Mouse (Mus musculus): ENCODE measurements around the gene Trim63. TPM values are rescaled to one million over a fixed set of nuclear protein-coding genes. Genes with fewer than 3 reads are reported as not detected.

Trim63 gene
- polyA plus RNA-seq, 1 experiment: not detected

DNA sequence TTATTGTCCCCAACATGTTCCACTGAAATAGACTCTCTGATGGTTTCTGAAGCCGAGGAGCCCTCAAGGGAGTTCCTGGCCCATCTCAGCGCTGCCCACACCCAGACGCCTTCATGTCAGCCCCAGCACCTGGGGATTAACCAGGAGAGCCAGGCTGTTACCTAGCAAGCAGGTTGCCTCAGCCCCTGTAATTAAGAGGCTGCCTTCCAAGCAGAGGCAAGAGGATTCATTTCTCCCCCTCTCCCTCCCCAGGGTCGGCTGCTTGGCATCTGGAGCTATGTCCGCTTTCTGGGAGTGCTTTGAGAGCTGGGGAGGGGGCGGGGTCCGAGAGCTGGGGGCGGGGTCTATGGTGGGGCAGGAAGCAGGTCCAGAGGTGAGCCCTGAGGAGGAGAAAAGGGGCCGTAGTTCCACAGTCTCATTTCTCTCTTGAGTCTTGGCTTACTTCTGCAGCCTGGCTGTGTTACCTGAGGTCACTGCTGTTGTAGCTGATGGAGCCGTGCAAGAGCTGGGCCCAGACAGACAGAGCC lies 63.2 kb downstream of the Trim63 start:
- TF ChIP-seq CTCF (IDR thresholded peaks at IDR 0.05; ENCODE audit: borderline replicate concordance, insufficient read depth, low read length) (no peak), POLR2A (IDR thresholded peaks at IDR 0.05; ENCODE audit: low read depth, low read length) (no peak)
- Histone ChIP-seq H3K27ac (ENCODE audit: insufficient read depth, low read length) (no peak overlapping the region), H3K4me3 (ENCODE audit: insufficient read depth, low read length) (no peak overlapping the region), H3K4me1 (ENCODE audit: control insufficient read depth, insufficient read depth, low read length) (no peaks in the 10 kb centered on the region)

Other genes with a start within 250 kb of the Trim63 start
- gene Cd52, start 220.0 kb upstream of the Trim63 start, polyA plus RNA-seq (2011; ENCODE audit: insufficient read length, low read depth, missing spikeins): 1.0 and 6.0 TPM in 2 replicates
- 2.6 TPM in 2 replicates for gene Ubxn11, start 212.6 kb upstream of the Trim63 start, polyA plus RNA-seq (2011; ENCODE audit: insufficient read length, low read depth, missing spikeins)
- gene Sh3bgrl3, start 186.3 kb upstream of the Trim63 start, polyA plus RNA-seq (2011; ENCODE audit: insufficient read length, low read depth, missing spikeins): 317 and 335 TPM in 2 replicates
- gene Cep85, start 128.0 kb upstream of the Trim63 start, polyA plus RNA-seq (2011; ENCODE audit: insufficient read length, low read depth, missing spikeins): 17.4 and 22.1 TPM in 2 replicates
- gene Gm7534, start 112.1 kb upstream of the Trim63 start, polyA plus RNA-seq (2011; ENCODE audit: insufficient read length, low read depth, missing spikeins): not detected in 2 replicates
- gene Catsper4, start 87.7 kb upstream of the Trim63 start, polyA plus RNA-seq (2011; ENCODE audit: insufficient read length, low read depth, missing spikeins): not detected in 2 replicates
- 0.42 TPM in 1 of 2 replicates, not detected in the other for gene Cnksr1, start 76.7 kb upstream of the Trim63 start, polyA plus RNA-seq (2011; ENCODE audit: insufficient read length, low read depth, missing spikeins)
- gene E130218I03Rik, start 71.5 kb upstream of the Trim63 start, polyA plus RNA-seq (2011; ENCODE audit: insufficient read length, low read depth, missing spikeins): not detected in 2 replicates
- 9.5 and 11.9 TPM in 2 replicates for gene Zfp593, start 69.5 kb upstream of the Trim63 start, polyA plus RNA-seq (2011; ENCODE audit: insufficient read length, low read depth, missing spikeins)
- not detected in 2 replicates for gene Gm30191, start 68.2 kb upstream of the Trim63 start, polyA plus RNA-seq (2011; ENCODE audit: insufficient read length, low read depth, missing spikeins)
- not detected in 2 replicates for gene Grrp1, start 61.0 kb upstream of the Trim63 start, polyA plus RNA-seq (2011; ENCODE audit: insufficient read length, low read depth, missing spikeins)
- gene Pdik1l, start 27.2 kb upstream of the Trim63 start, polyA plus RNA-seq (2011; ENCODE audit: insufficient read length, low read depth, missing spikeins): 8.5 and 10.3 TPM in 2 replicates
- gene Slc30a2, start 28.1 kb downstream of the Trim63 start, polyA plus RNA-seq (2011; ENCODE audit: insufficient read length, low read depth, missing spikeins): not detected in 2 replicates
- gene Extl1, start 68.7 kb downstream of the Trim63 start, polyA plus RNA-seq (2011; ENCODE audit: insufficient read length, low read depth, missing spikeins): 0.58 TPM in 2 replicates
- gene Pafah2, start 81.2 kb downstream of the Trim63 start, polyA plus RNA-seq (2011; ENCODE audit: insufficient read length, low read depth, missing spikeins): 15.9 and 20.7 TPM in 2 replicates
- 142 and 293 TPM in 2 replicates for gene Stmn1, start 153.2 kb downstream of the Trim63 start, polyA plus RNA-seq (2011; ENCODE audit: insufficient read length, low read depth, missing spikeins)
- 6.8 and 9.3 TPM in 2 replicates for gene Paqr7, start 181.6 kb downstream of the Trim63 start, polyA plus RNA-seq (2011; ENCODE audit: insufficient read length, low read depth, missing spikeins)
- gene Aunip, start 195.9 kb downstream of the Trim63 start, polyA plus RNA-seq (2011; ENCODE audit: insufficient read length, low read depth, missing spikeins): 8.5 and 9.7 TPM in 2 replicates
- 85.5 and 88.3 TPM in 2 replicates for gene Mtfr1l, start 220.3 kb downstream of the Trim63 start, polyA plus RNA-seq (2011; ENCODE audit: insufficient read length, low read depth, missing spikeins)
- gene Selenon, start 237.0 kb downstream of the Trim63 start, polyA plus RNA-seq (2011; ENCODE audit: insufficient read length, low read depth, missing spikeins): 98.0 and 103 TPM in 2 replicates